Mouse (Mus musculus): ENCODE measurements at regions not wholly inside any gene's neighbourhood (a gene's known extent, or its start where the extent isn't known, plus 50 kb on each side); places are given as distances from the start of the nearest gene placed in this dataset.

GRCm38 (mm10) chr3:82290373-82290772 is 67.5 kb upstream of the Map9 start:
- no peak for DNase-seq (ENCODE audit: low spot score)
- Histone ChIP-seq H3K36me3 (ENCODE audit: insufficient read depth, low read length) (no peaks in the 10 kb centered on the region), H3K4me2 (ENCODE audit: low read depth, low read length, poor library complexity, severe bottlenecking) (no peak overlapping the region), H3K9ac (replicated peaks; ENCODE audit: low read length, poor library complexity, severe bottlenecking) (no peak overlapping the region), H3K27me3 (ENCODE audit: insufficient read depth, low read length) (no peaks in the 10 kb centered on the region), H3K4me3 (ENCODE audit: low read depth, low read length) (no peak overlapping the region), H3K9me3 (ENCODE audit: low read length) (no peaks in the 10 kb centered on the region), H3K27ac (ENCODE audit: low read depth, low read length) (no peak overlapping the region), H3K4me1 (ENCODE audit: insufficient read depth, low read length) (no peaks in the 10 kb centered on the region)
- TF ChIP-seq CTCF (IDR thresholded peaks at IDR 0.05) = no peak
- WGBS = 88% methylated on average over 2 of the region's 2 CpGs
- ATAC-seq (ENCODE audit: low FRiP score) = no peak

GRCm38 (mm10) chr3:82288996-82289395 is 68.8 kb upstream of the Map9 start:
- Histone ChIP-seq H3K36me3 (ENCODE audit: insufficient read depth, low read length) (no peaks in the 10 kb centered on the region), H3K4me3 (ENCODE audit: low read depth, low read length) (no peak overlapping the region), H3K27ac (ENCODE audit: low read depth, low read length) (no peak overlapping the region), H3K9ac (replicated peaks; ENCODE audit: low read length, poor library complexity, severe bottlenecking) (no peak overlapping the region), H3K4me2 (ENCODE audit: low read depth, low read length, poor library complexity, severe bottlenecking) (no peak overlapping the region), H3K9me3 (ENCODE audit: low read length) (no peaks in the 10 kb centered on the region), H3K4me1 (ENCODE audit: insufficient read depth, low read length) (no peaks in the 10 kb centered on the region), H3K27me3 (ENCODE audit: insufficient read depth, low read length) (no peaks in the 10 kb centered on the region)
- no peak for TF ChIP-seq CTCF (IDR thresholded peaks at IDR 0.05)
- DNase-seq (ENCODE audit: low spot score) (no peak), ATAC-seq (ENCODE audit: low FRiP score) (no peak)
- WGBS = 81% methylated on average over 6 of the region's 6 CpGs

GRCm38 (mm10) chr3:82276977-82277714 is 80.7 kb upstream of the Map9 start:
- peaks cover 2% of the 10 kb centered on the region; the same call in 1 of the 2 replicates for H3K4me1 ChIP-seq (ENCODE audit: insufficient read depth, low read length)
- no peak overlapping the region for H3K4me2 ChIP-seq (ENCODE audit: low read depth, low read length, poor library complexity, severe bottlenecking)
- H3K27ac ChIP-seq (ENCODE audit: low read depth, low read length) = no peak overlapping the region
- H3K9ac ChIP-seq (replicated peaks; ENCODE audit: low read length, poor library complexity, severe bottlenecking) = no peak overlapping the region
- ATAC-seq (ENCODE audit: low FRiP score) = no peak; the same call in 1 of the 2 replicates
- no peak for TF ChIP-seq CTCF (IDR thresholded peaks at IDR 0.05)
- no peak overlapping the region for H3K4me3 ChIP-seq (ENCODE audit: low read depth, low read length)
- H3K9me3 ChIP-seq (ENCODE audit: low read length) = no peaks in the 10 kb centered on the region
- no peaks in the 10 kb centered on the region for H3K36me3 ChIP-seq (ENCODE audit: insufficient read depth, low read length)
- no peaks in the 10 kb centered on the region for H3K27me3 ChIP-seq (ENCODE audit: insufficient read depth, low read length)
- DNase-seq (ENCODE audit: low spot score) = peak; percentile 66

GRCm38 (mm10) chr3:82275822-82276203 is 82.0 kb upstream of the Map9 start:
- Histone ChIP-seq H3K4me1 (ENCODE audit: insufficient read depth, low read length) (peaks cover 2% of the 10 kb centered on the region; the same call in 1 of the 2 replicates), H3K36me3 (ENCODE audit: insufficient read depth, low read length) (no peaks in the 10 kb centered on the region), H3K4me2 (ENCODE audit: low read depth, low read length, poor library complexity, severe bottlenecking) (no peak overlapping the region), H3K9me3 (ENCODE audit: low read length) (no peaks in the 10 kb centered on the region), H3K4me3 (ENCODE audit: low read depth, low read length) (no peak overlapping the region), H3K27me3 (ENCODE audit: insufficient read depth, low read length) (no peaks in the 10 kb centered on the region), H3K27ac (ENCODE audit: low read depth, low read length) (peak overlapping the region; percentile 27; the same call in 1 of the 2 replicates), H3K9ac (replicated peaks; ENCODE audit: low read length, poor library complexity, severe bottlenecking) (no peak overlapping the region)
- TF ChIP-seq CTCF (IDR thresholded peaks at IDR 0.05) = no peak
- no peak for ATAC-seq (ENCODE audit: low FRiP score)
- 58% methylated on average over 4 of the region's 4 CpGs for WGBS
- peak; percentile 65 for DNase-seq (ENCODE audit: low spot score)

- no peaks in the 10 kb centered on the region for H3K36me3 ChIP-seq (ENCODE audit: insufficient read depth, low read length)
- H3K9me3 ChIP-seq (ENCODE audit: low read length) = no peaks in the 10 kb centered on the region
- H3K4me2 ChIP-seq (ENCODE audit: low read depth, low read length, poor library complexity, severe bottlenecking) = no peak overlapping the region
- peaks cover 2% of the 10 kb centered on the region; the same call in 1 of the 2 replicates for H3K4me1 ChIP-seq (ENCODE audit: insufficient read depth, low read length)
- no peak for TF ChIP-seq CTCF (IDR thresholded peaks at IDR 0.05)
- no peak overlapping the region for H3K9ac ChIP-seq (replicated peaks; ENCODE audit: low read length, poor library complexity, severe bottlenecking)
- H3K27ac ChIP-seq (ENCODE audit: low read depth, low read length) = peak overlapping the region; percentile 64
- WGBS = 32% methylated on average over 7 of the region's 7 CpGs
- H3K4me3 ChIP-seq (ENCODE audit: low read depth, low read length) = no peak overlapping the region
- H3K27me3 ChIP-seq (ENCODE audit: insufficient read depth, low read length) = no peaks in the 10 kb centered on the region
- DNase-seq (ENCODE audit: low spot score) (peak; percentile 90), ATAC-seq (ENCODE audit: low FRiP score) (peak; percentile 80)
These were observed 82.7 kb upstream of the Map9 start for GRCm38 (mm10) chr3:82274945-82275821.

Data from midbrain, postnatal 0 days (tissue).